Mouse (Mus musculus) heart, postnatal 0 days (tissue): ENCODE measurements around the gene Arid1b. TPM values are rescaled to one million over a fixed set of nuclear protein-coding genes. Genes with fewer than 3 reads are reported as not detected.
"Not testable (repeated sequence)": the region's sequence is repeated elsewhere in the genome, so short reads cannot be mapped to it uniquely, and the experiment has no call there.

ENCODE experiments used
- ATAC-seq: fragments of 200-750 bp; cut with Nextera tagmentation; 2 replicates; pipeline ENCODE4 v1.8.0; 2017; ENCODE audit warnings: low read depth, moderate number of reproducible peaks, moderate library complexity; ENCODE audit not compliant: insufficient read depth
- DNase-seq: peaks from one replicate; pipeline ENCODE4 v3.0.0-alpha.2; 2016; ENCODE audit warnings: low spot score
- H3K27ac ChIP-seq: fragments of 300-500 bp; sonication (generic); 2 replicates; pipeline ENCODE4 v1.5.1; 2014; ENCODE audit warnings: low read depth, mild to moderate bottlenecking
- H3K27me3 ChIP-seq: fragments of 300-500 bp; sonication (generic); 2 replicates; pipeline ENCODE4 v1.6.1; 2014; ENCODE audit warnings: low read length, mixed read lengths; ENCODE audit not compliant: control insufficient read depth, insufficient read depth
- H3K36me3 ChIP-seq: fragments of 300-500 bp; sonication (generic); replicated peaks from 2 replicates; pipeline ENCODE4 v1.6.1; 2014; ENCODE audit warnings: low read length, mixed read lengths; ENCODE audit not compliant: control insufficient read depth, insufficient read depth
- H3K4me1 ChIP-seq: fragments of 300-500 bp; sonication (generic); 2 replicates; pipeline ENCODE4 v1.6.1; 2014; ENCODE audit warnings: antibody characterized with exemption; ENCODE audit not compliant: control insufficient read depth, insufficient read depth
- H3K4me2 ChIP-seq: fragments of 300-500 bp; sonication (generic); 2 replicates; pipeline ENCODE4 v1.6.1; 2014; ENCODE audit warnings: low read depth, mild to moderate bottlenecking, low read length, moderate library complexity
- H3K4me3 ChIP-seq: fragments of 300-500 bp; sonication (generic); 2 replicates; pipeline ENCODE4 v1.5.1; 2014; ENCODE audit warnings: low read depth, low read length
- H3K9ac ChIP-seq: fragments of 300-500 bp; sonication (generic); replicated peaks from 2 replicates; pipeline ENCODE4 v1.6.1; 2014; ENCODE audit warnings: low read depth, low read length, mixed read lengths
- H3K9me3 ChIP-seq: fragments of 300-500 bp; sonication (generic); replicated peaks from 2 replicates; pipeline ENCODE4 v1.6.1; 2016; ENCODE audit warnings: low read length; ENCODE audit not compliant: control insufficient read depth
- CTCF ChIP-seq: IDR thresholded peaks from 2 replicates; pipeline ENCODE4 v1.5.1; 2016; ENCODE audit warnings: antibody characterized with exemption, control low read depth, low read depth
- EP300 ChIP-seq: IDR thresholded peaks from 2 replicates; pipeline ENCODE4 v1.6.1; 2016; ENCODE audit warnings: antibody characterized with exemption, low read depth
- WGBS: fragments of 180-500 bp; shearing (Covaris S2); extraction: QIAGEN DNeasy Blood & Tissue Kit; methylation state at CpG from one replicate; pipeline ENCODE4 v1.1.7; 2014; 5-methylcytosine and 5-hydroxymethylcytosine counted together
- polyA plus RNA-seq: library from polyadenylated mRNA; unstranded; fragments of >200 nt; fragmentation: Nextera tagmentation; extraction: Ambion mirVana; gene quantifications from 2 replicates; pipeline ENCODE4 v1.2.1, GENCODE M21; 2015
- total RNA-seq: library from RNA; depleted of rRNA; stranded (reverse); fragments of >200 nt; gene quantifications from 2 replicates; pipeline ENCODE4 v1.2.3, GENCODE M21; 2014; ENCODE audit warnings: low replicate concordance

Arid1b gene
- total and polyA plus RNA-seq, 2 experiments from 2014 or later, result 4.4 to 27.3 TPM

GRCm38 (mm10) chr17:5088822-5089221, 94.7 kb downstream of the Arid1b start:
- TF ChIP-seq CTCF (no peak), EP300 (no peak)
- H3K9ac ChIP-seq, result no peak overlapping the region
- H3K4me3 ChIP-seq, result no peak overlapping the region
- H3K27ac ChIP-seq, result no peak overlapping the region
- peaks cover 35% of the 10 kb centered on the region for H3K4me1 ChIP-seq
- WGBS, result 78% methylated on average over 5 of the region's 5 CpGs
- no peak overlapping the region for H3K4me2 ChIP-seq
- ATAC-seq (no peak), DNase-seq (no peak)
- H3K9me3 ChIP-seq, result no peaks in the 10 kb centered on the region
- H3K36me3 ChIP-seq, result no peaks in the 10 kb centered on the region
- no peaks in the 10 kb centered on the region for H3K27me3 ChIP-seq

- Histone ChIP-seq H3K4me1 (peaks cover 35% of the 10 kb centered on the region), H3K27me3 (no peaks in the 10 kb centered on the region), H3K9me3 (no peaks in the 10 kb centered on the region), H3K4me3 (no peak overlapping the region), H3K36me3 (no peaks in the 10 kb centered on the region), H3K27ac (peak overlapping the region; percentile 11; the same call in 1 of the 2 replicates), H3K4me2 (peak overlapping the region; percentile 16; the same call in 1 of the 2 replicates), H3K9ac (no peak overlapping the region)
- TF ChIP-seq CTCF (no peak), EP300 (no peak)
- 44% methylated on average over 12 of the region's 12 CpGs for WGBS
- no peak for DNase-seq
- ATAC-seq, result no peak
These were observed 95.4 kb downstream of the Arid1b start for GRCm38 (mm10) chr17:5089541-5089940.

GRCm38 (mm10) chr17:5091490-5091889, 97.4 kb downstream of the Arid1b start:
- no peaks in the 10 kb centered on the region for H3K36me3 ChIP-seq
- H3K27ac ChIP-seq, result no peak overlapping the region
- no peak for TF ChIP-seq EP300
- no peak for TF ChIP-seq CTCF
- H3K4me3 ChIP-seq, result no peak overlapping the region
- H3K27me3 ChIP-seq, result no peaks in the 10 kb centered on the region
- H3K9me3 ChIP-seq, result no peaks in the 10 kb centered on the region
- no peak overlapping the region; the same call in 1 of the 2 replicates for H3K4me2 ChIP-seq
- WGBS, result 80% methylated on average over 16 of the region's 16 CpGs
- DNase-seq (no peak), ATAC-seq (no peak)
- peaks cover 25% of the 10 kb centered on the region for H3K4me1 ChIP-seq
- no peak overlapping the region for H3K9ac ChIP-seq

GRCm38 (mm10) chr17:5091934-5092333, 97.8 kb downstream of the Arid1b start:
- no peak overlapping the region for H3K27ac ChIP-seq
- H3K36me3 ChIP-seq, result no peaks in the 10 kb centered on the region
- peaks cover 21% of the 10 kb centered on the region for H3K4me1 ChIP-seq
- no peak for DNase-seq
- no peaks in the 10 kb centered on the region for H3K9me3 ChIP-seq
- no peak overlapping the region for H3K9ac ChIP-seq
- H3K27me3 ChIP-seq, result no peaks in the 10 kb centered on the region
- no peak for ATAC-seq
- H3K4me2 ChIP-seq, result no peak overlapping the region
- TF ChIP-seq CTCF (no peak), EP300 (no peak)
- 76% methylated on average over 10 of the region's 10 CpGs for WGBS
- no peak overlapping the region for H3K4me3 ChIP-seq

- H3K36me3 ChIP-seq, H3K9ac ChIP-seq, H3K27ac ChIP-seq, ATAC-seq, H3K4me2 ChIP-seq, DNase-seq, H3K4me3 ChIP-seq, H3K9me3 ChIP-seq, H3K27me3 ChIP-seq: not testable (repeated sequence)
- peaks cover 24% of the 10 kb centered on the region for H3K4me1 ChIP-seq
- WGBS, result 69% methylated on average over 2 of the region's 2 CpGs
These were observed 99.2 kb downstream of the Arid1b start for GRCm38 (mm10) chr17:5093343-5093742.

GRCm38 (mm10) chr17:5094636-5095035, 100.5 kb downstream of the Arid1b start:
- H3K27me3 ChIP-seq, result no peaks in the 10 kb centered on the region
- H3K36me3 ChIP-seq, result no peaks in the 10 kb centered on the region
- 74% methylated on average over 5 of the region's 5 CpGs for WGBS
- H3K9ac ChIP-seq, result no peak overlapping the region
- no peak overlapping the region for H3K4me2 ChIP-seq
- no peak for ATAC-seq
- no peak for TF ChIP-seq EP300
- TF ChIP-seq CTCF, result no peak
- H3K4me3 ChIP-seq, result no peak overlapping the region
- peaks cover 30% of the 10 kb centered on the region for H3K4me1 ChIP-seq
- DNase-seq, result no peak
- no peaks in the 10 kb centered on the region for H3K9me3 ChIP-seq
- H3K27ac ChIP-seq, result no peak overlapping the region
